In genomic region chr15:86213753-86214548, GRCm38 (mm10) we compare ENCODE assay signal across 8 mouse cellular contexts. TPM values are rescaled to one million over a fixed set of nuclear protein-coding genes. Genes with fewer than 3 reads are reported as not detected.
DNase-seq lines count a peak whose midpoint lies in the region; ATAC-seq and TF ChIP-seq lines count a peak whose summit lies in the region.

Gene Tbc1d22a (plus strand): TSS chr15:86214459.

- DNase-seq in Patski (ENCODE audit: low read depth, low spot score), result peak; percentile 69
- DNase-seq in cerebellum, postnatal 14 days, result peak; percentile 95 to 97
- DNase-seq in frontal cortex, postnatal 25 days (ENCODE audit: low spot score in 2 of 2), result peak; percentile 82 to 88
- DNase-seq in hindbrain, embryonic 14.5 days (ENCODE audit: low spot score), result peak; percentile 97
- peak; percentile 91 for DNase-seq in layer of hippocampus, postnatal 36 days
- peak; percentile 95 for DNase-seq in lung, postnatal 36 days
- peak; percentile 97 for DNase-seq in retina, postnatal 1 day
- peak; percentile 87 to 89 for DNase-seq in urinary bladder, adult 18-20 months (ENCODE audit: low spot score in 2 of 2)

- ATAC-seq in Patski, result peak; percentile 89
- ATAC-seq in hindbrain, embryonic 14.5 days (ENCODE audit: low FRiP score), result peak; percentile 93

- under 1% methylated on average over 64 of the region's 64 CpGs for WGBS in hindbrain, embryonic 14.5 days

- H3K27ac ChIP-seq in hindbrain, embryonic 14.5 days, result peak within 1 kb of the TSS; percentile 92

- H3K36me3 ChIP-seq in hindbrain, embryonic 14.5 days (replicated peaks; ENCODE audit: control insufficient read depth, insufficient read depth), result 0 out of 2 replicates have a peak, but pooled peaks cover 5% of the 10 kb centered on the region

- CTCF ChIA-PET in Patski (lab: Charles Lee), result interaction anchor here (1.1 to 2.4 kb wide), 2 partner anchors 10 to 74 kb away, joined by 4 to 6 read pairs; no protein-coding TSS in a partner anchor

- H3K9me3 ChIP-seq in hindbrain, embryonic 14.5 days (ENCODE audit: control insufficient read depth, low read length), result no peaks in the 10 kb centered on the region

- H3K9ac ChIP-seq in hindbrain, embryonic 14.5 days, result peak within 1 kb of the TSS; percentile 87

- H3K27me3 ChIP-seq in Patski, result no peaks in the 10 kb centered on the region
- H3K27me3 ChIP-seq in hindbrain, embryonic 14.5 days (ENCODE audit: control insufficient read depth, insufficient read depth, low read length), result no peaks in the 10 kb centered on the region

- peak within 1 kb of the TSS; percentile 79 for H3K4me3 ChIP-seq in hindbrain, embryonic 14.5 days (replicated peaks; ENCODE audit: low read length)

- peak within 1 kb of the TSS; percentile 98 for H3K4me2 ChIP-seq in hindbrain, embryonic 14.5 days (replicated peaks)

- in situ Hi-C loops in Patski (cut with MboI; ENCODE audit: low pct_unique_long_range_greater_than_20kb), result loop anchor here (5.0 kb wide), 1 partner anchor 47 kb away; no protein-coding TSS in a partner anchor

- no peak for TF ChIP-seq CTCF in Patski (IDR thresholded peaks at IDR 0.05)

- H3K4me1 ChIP-seq in hindbrain, embryonic 14.5 days (replicated peaks; ENCODE audit: control insufficient read depth, insufficient read depth, low read length), result peaks cover 27% of the 10 kb centered on the region

- POLR2A ChIA-PET in Patski (lab: Charles Lee), result interaction anchor here (1.0 to 1.6 kb wide), 4 partner anchors 9 to 40 kb away, joined by 3 to 4 read pairs (median 3); no protein-coding TSS in a partner anchor

RNA-seq across cellular contexts. Expression of gene Tbc1d22a, which starts in this region (rescaled TPM):
- 37.9 TPM for polyA plus RNA-seq in Patski (2021)
- polyA plus RNA-seq in hindbrain, embryonic 14.5 days (2014; fragmentation: Nextera tagmentation; extraction: Ambion mirVana), result 9.9 and 10.7 TPM in 2 replicates
- 10 to 100 TPM; 35.0 to 35.4 TPM for total RNA-seq in layer of hippocampus, postnatal 36 days (2021)

Comparison
In these comparisons a context has a peak if more than half of its experiments do, and no peak if none do; other contexts are left out.
1. Peak in every context shown above with its lines: DNase-seq, ATAC-seq, H3K4me3 ChIP-seq and H3K27ac ChIP-seq.